Mouse (Mus musculus) cerebellum, adult 18-20 months (tissue): ENCODE measurements at regions not wholly inside any gene's neighbourhood (a gene's known extent, or its start where the extent isn't known, plus 50 kb on each side); places are given as distances from the start of the nearest gene placed in this dataset.

ENCODE experiments used
- DNase-seq, 2 experiments: peaks; one replicate each; pipeline ENCODE4 v3.0.0; 2021

GRCm38 (mm10) chr15:25117980-25118379 is 295.6 kb downstream of the Basp1 start:
- no peak for DNase-seq

GRCm38 (mm10) chr15:25102727-25103126 is 310.8 kb downstream of the Basp1 start:
- no peak for DNase-seq

- DNase-seq, result no peak
Measured at GRCm38 (mm10) chr15:25093758-25094157, 319.8 kb downstream of the Basp1 start.

- no peak for DNase-seq
Measured at GRCm38 (mm10) chr15:25069701-25070100, 343.9 kb downstream of the Basp1 start.

- peak; percentile 43 to 51 for DNase-seq
Measured at GRCm38 (mm10) chr15:25059347-25059746, 354.2 kb downstream of the Basp1 start.

- DNase-seq, result peak; percentile 6 to 14
Measured at GRCm38 (mm10) chr15:25047875-25048274, 365.7 kb downstream of the Basp1 start.

GRCm38 (mm10) chr15:25046514-25047138 is 366.9 kb downstream of the Basp1 start:
- peak; percentile 6 to 17 for DNase-seq

GRCm38 (mm10) chr15:25036231-25036630 is 377.3 kb downstream of the Basp1 start:
- no peak for DNase-seq

- no peak for DNase-seq
Measured at GRCm38 (mm10) chr15:25027865-25028264, 385.7 kb downstream of the Basp1 start.

- DNase-seq, result no peak
Measured at GRCm38 (mm10) chr15:25026786-25027461, 386.6 kb downstream of the Basp1 start.

GRCm38 (mm10) chr15:25026351-25026750 is 387.2 kb downstream of the Basp1 start:
- no peak for DNase-seq

GRCm38 (mm10) chr15:25020916-25021315 is 392.6 kb downstream of the Basp1 start:
- DNase-seq, result no peak

GRCm38 (mm10) chr15:25019352-25019941 is 394.1 kb downstream of the Basp1 start:
- DNase-seq, result no peak

- DNase-seq, result no peak
Measured at GRCm38 (mm10) chr15:25018937-25019336, 394.6 kb downstream of the Basp1 start.

- no peak for DNase-seq
Measured at GRCm38 (mm10) chr15:25007720-25008119, 405.8 kb downstream of the Basp1 start.

- DNase-seq, result no peak
Measured at GRCm38 (mm10) chr15:25000171-25000570, 413.4 kb downstream of the Basp1 start.

- DNase-seq, result no peak
Measured at GRCm38 (mm10) chr15:24993325-24993673, 420.3 kb downstream of the Basp1 start.

- no peak for DNase-seq
Measured at GRCm38 (mm10) chr15:24992665-24993324, 420.8 kb downstream of the Basp1 start.

GRCm38 (mm10) chr15:24990082-24990786 is 423.3 kb downstream of the Basp1 start:
- DNase-seq, result no peak

- DNase-seq, result no peak
Measured at GRCm38 (mm10) chr15:24980841-24981240, 432.7 kb downstream of the Basp1 start.

GRCm38 (mm10) chr15:24972020-24972419 is 441.5 kb downstream of the Basp1 start:
- no peak for DNase-seq

GRCm38 (mm10) chr15:24969391-24969812 is 444.2 kb downstream of the Basp1 start:
- DNase-seq, result peak; percentile 58 to 66
